Mouse (Mus musculus) frontal cortex, postnatal 36 days (tissue): ENCODE measurements around the gene Ube4b.

Experiments
- DNase-seq, 2 experiments: peaks; one replicate each; pipeline ENCODE4 v3.0.0; 2022; ENCODE audit warnings: low spot score in 2 of 2

The Ube4b gene

DNA sequence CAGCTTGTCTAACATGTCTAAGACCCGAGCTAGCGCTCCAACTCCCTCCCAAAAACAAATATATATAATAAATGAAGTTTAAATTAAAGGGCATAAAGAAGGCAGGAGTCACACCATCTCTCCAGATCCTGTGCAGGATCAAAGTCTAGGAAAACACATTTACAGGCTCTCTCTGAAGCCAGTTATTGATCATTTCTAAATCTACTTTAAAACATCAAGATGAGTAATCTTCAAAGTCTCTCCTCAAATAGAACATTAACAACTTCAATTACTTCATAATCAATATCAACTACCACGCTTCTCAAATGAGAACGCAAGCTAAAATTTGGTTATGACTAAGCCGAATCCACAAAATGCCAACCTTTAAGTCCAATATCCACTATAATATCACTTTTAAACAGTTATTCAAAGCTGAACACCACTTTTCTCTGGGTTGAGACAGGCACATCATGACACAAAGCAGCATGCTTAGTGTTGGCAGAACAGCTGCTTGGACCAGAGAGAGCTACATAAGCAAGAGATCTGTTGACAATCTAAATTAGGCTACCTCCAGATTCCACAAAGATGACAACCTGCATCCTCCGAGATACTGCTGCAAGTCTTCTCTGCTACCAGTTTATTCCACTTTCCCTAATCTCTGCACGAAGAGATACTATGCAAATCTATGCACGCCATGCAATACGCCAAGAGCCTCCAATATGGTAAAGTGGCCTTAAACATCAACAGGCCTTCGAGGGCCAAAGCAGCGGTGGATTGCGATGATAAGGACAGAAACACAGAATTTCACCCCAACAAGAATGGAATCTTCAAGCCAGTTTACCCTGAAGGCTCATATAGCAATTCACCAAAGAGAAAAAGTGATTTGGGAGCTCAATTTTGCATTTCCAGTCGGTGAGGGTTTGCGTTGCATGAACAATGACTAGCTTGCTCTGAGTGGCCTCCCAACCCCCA is 120.5 kb downstream of the Ube4b start:
- DNase-seq: peak in 1 of 2 experiments; percentile 44

DNA sequence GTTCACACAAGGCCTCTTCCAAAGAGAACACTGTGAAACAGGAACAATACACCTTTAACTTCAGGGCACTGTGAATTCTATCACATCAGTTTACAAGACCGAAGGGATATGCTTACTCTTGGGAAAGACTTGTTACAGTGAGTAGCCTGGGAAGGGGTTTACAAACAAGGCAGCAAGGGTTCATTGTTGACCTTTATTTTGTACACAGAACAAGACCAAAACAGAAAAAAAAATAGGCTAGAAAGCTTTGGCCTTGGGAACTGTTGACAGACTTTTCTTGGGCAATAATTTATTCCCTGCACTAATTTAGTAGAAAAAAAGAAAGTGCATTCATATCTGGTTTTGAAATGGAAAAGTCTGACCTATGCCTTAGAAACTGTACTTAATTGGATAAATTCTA is 122.1 kb downstream of the Ube4b start:
- no peak for DNase-seq

- DNase-seq: no peak
Measured at GRCm38 (mm10) chr4:149303502-149303901, 123.0 kb downstream of the Ube4b start.

DNA sequence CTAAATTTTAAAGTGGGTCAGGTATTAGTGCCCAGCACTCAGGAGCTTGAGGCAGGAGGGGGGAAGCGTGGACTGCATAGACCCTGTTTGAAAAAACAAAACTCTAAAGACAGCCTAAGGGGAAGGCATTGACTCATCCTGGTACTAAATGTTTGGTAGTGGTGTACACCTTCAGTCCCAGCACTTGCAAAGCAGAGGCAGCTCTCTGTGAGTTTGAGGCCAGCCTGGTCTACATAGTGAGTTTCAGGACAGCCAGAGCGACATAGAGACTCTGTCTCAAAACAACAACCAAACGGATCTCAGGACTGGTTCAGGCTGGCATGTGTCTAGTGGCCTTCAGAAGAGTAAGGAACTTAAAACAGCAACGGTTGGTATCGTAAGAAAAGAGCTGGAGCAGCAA is 123.8 kb downstream of the Ube4b start:
- no peak for DNase-seq

DNA sequence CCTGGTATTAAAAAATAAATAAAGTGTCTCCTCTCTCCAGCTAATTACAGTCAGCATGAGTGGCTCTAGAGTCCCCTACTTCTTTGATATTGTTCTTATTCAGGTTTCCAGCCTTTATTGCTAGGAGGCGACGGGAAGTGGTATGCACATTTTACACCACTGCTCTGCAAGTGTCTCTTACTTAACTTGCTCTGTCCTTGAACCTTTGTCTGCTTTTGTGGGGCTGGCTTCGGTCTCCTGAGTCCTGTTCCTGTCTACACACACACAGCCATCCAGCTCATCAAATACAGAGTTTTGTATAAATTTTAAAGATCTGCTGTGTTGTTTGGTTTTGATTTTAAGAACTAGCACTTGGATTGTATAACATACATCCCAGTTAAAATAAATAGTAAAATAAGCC is 124.4 kb downstream of the Ube4b start:
- DNase-seq: no peak

GRCm38 (mm10) chr4:149296501-149296900 is 130.0 kb downstream of the Ube4b start:
- DNase-seq: no peak

DNA sequence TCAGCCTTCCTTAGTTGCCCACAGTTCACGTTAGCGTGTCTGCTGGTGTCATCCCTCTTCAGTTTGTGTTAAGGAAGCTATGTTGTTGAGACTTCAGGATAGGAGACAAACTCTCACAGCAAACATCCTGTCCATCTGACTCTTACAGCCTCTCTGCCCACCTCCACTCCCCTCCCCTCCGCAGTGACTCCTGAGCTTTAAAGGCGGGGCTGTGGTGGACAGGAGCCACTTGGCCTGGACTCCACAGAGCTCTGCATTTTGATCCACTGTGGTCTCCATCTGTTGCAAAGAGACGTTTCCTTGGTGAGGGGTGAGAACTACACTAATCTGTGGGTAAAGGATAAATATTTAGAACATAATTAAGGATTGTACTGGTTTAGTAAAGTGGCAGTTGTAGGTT is 133.6 kb downstream of the Ube4b start:
- no peak for DNase-seq

DNA sequence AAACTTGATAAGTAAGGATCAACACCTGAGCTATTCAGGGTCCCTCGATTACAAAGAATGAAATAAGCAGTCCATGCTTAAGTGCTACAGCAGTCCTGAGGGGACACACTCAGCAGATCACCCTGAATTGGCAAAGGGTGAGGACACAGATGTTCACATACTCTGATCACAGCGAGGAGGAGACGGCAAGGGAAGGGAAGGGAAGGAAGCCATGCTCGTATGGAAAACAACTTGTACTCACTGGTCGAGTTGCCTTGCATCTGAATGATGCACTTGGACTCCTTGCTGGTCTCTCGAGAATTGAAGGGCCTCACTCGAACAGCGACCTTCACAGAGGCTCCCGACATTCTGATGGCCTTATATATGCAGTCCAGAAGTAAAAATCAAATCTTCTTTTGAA is 135.5 kb downstream of the Ube4b start:
- DNase-seq: no peak

DNA sequence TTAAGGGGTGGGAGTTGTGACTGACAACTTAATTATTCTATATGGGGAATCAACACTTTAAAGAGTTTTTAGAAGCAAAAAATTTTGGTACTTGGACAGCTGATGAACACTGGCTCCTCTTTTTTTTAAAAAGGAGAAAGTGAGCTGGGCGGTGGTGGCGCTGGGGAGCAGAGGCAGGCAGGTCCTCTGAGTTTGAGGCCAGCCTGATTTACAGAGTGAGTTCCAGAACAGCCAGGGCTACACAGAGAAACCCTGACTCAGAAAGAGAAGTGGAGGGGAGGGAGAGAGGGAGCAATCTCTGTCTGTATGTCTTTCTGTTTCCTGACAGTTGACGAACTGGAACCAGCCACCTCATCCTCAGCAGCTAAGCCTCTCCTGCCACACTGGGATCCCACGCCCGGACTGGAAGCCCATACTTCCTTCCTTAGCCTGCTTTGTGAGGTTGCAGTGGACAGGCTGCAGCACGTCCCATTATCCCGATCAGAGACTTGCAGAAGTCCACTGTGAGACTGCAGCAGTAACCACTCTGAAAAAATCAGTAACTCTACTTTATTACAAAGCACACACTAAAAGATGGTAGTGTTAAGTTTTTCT is 136.3 kb downstream of the Ube4b start:
- DNase-seq: no peak

- DNase-seq: no peak
Measured at GRCm38 (mm10) chr4:149286287-149287137, 140.0 kb downstream of the Ube4b start.

GRCm38 (mm10) chr4:149285691-149286090 is 140.9 kb downstream of the Ube4b start:
- no peak for DNase-seq

DNA sequence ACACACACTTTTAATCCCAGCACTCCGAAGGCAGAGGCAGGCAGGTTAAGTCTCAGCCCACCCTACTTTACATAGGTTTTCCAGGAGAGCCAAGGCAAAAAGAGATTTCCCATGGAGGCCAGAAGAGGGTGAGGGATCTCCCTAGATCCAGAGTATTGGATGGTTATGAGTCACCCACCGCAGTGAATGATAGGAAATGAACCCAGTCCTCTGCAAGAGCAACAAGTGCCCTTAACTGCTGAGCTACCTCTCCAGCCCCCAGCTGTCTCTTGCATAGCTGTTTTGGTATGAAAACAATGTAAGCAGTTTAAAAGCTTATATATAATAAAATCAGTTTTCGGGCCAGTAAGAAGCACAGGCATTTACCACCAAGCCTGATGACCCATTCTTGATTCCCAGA is 143.5 kb downstream of the Ube4b start:
- no peak for DNase-seq

DNA sequence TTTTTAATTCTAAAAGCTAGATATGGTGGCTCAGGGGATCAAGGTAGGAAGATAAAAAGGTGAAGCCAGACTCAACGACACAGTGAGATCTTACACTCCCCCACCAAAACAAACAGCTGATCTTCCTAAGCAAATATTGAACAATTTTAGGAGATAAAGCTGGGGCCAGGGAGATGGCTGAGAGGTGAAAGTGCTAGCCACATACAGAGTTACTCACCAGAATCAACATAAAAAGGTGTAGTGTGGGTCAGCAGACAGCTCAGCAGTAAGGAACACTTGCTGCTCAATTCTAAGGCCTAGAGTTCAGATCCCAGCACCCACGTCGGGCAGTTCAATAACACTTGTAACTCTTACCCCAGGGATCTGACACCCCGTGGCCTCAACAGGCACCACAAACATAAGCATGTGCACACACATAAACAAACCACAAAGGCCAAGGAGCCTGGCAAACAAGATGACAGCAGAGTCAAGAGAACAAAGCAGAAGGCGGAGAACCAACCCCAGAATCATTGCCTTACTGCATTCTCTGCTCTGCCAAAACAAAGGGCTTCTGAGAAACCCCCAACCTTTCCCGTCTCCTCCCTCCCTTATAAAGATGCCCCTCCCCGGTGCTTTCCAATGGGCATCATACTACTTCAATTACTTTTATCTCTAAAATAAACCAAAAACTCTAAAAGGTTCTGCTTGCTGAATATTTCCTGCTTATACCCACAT is 144.4 kb downstream of the Ube4b start:
- DNase-seq: no peak
